Mouse (Mus musculus) left cerebral cortex, adult 9 months (tissue): ENCODE data around the gene Golga4.

ENCODE experiments used
- DNase-seq, 2 experiments: peaks; one replicate each; pipeline ENCODE4 v3.0.0; 2022; ENCODE audit warnings: low spot score in 2 of 2

The Golga4 gene

DNA sequence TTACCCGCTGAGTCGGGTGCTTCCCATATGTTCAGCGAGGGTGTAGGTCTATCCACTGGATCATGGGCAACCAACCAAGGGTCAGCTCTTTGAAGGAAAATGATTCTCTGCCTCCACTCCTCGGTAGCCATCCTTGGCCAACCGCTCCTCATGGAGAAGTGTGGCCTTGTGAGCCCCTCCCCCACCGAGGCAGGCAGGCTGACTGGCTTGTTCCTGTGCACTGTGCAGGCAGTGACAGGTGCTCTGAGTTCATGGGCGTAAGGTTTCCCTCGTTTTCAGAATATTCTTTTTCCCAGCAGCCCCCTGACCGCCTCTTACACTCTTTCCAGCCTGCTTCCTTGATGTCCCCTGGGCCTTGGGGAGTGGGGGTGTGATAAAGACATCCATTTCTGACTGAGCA is 117.4 kb downstream of the Golga4 start:
- DNase-seq: no peak

DNA sequence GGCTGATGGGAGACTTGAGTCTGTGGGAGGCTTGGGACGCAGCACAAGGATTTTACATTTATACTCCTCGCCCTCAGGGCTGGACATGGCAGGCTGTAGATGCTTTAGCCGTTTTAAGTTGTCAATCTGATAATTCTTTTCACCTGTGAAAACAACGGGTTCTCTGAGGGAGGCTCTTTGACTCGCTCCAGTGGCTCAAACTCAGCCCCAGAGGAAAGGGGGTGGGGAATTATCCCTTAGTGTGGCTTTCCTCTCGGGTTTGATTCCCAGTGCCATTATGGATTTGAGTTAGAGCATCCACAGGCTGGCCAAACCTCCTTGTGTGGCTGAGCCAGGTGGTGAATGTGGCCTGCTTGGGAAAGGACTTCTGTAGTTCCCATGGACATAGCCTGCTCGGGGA is 118.1 kb downstream of the Golga4 start:
- DNase-seq: no peak

DNA sequence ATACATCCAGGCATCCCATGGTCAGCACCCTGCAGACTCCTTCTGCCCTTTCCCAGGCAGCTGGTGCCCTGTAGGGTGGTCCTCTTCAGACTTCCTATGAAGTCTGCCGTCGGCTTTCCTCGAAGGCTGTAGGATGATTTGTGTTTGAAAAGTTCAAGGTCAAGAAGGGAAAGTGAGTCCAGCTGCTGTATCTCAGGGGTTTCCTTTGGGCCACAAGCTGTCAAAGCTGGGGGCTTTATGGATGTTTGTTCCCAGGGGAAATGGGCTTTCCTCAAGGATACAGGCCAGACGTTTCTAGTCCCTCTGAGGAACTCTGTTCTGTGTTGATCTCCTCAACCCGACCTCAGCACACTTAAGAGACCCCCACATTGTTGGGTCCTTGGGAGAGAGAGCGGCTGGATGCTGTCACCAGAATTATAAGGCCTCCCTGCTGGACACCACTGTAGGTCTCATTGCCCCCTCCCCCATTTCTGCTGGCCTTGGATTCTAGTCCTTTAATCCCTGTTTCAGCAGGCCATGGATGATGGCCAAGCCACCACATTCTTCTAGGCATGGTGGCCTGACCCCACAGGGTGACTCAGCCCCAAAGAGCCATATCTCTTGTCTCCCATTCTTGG is 123.8 kb downstream of the Golga4 start:
- DNase-seq: no peak
